Mouse (Mus musculus): ENCODE data around the gene Tshr.

Gene Tshr

GRCm38 (mm10) chr12:91588670-91589541 is 204.5 kb downstream of the Tshr start:
- peak; percentile 50 for DNase-seq

- no peak for DNase-seq
These were observed 205.1 kb downstream of the Tshr start for GRCm38 (mm10) chr12:91589542-91589846.

- peak; percentile 95 for DNase-seq
These were observed 205.7 kb downstream of the Tshr start, which contains the start of gene Gtf2a1 for GRCm38 (mm10) chr12:91589847-91590690. TSS of gene Gtf2a1 (minus strand) at chr12:91590487.

- DNase-seq, result peak; percentile 45
These were observed 206.4 kb downstream of the Tshr start for GRCm38 (mm10) chr12:91590716-91591115.

- DNase-seq, result no peak
These were observed 206.8 kb downstream of the Tshr start for GRCm38 (mm10) chr12:91591191-91591590.

- no peak for DNase-seq
These were observed 207.8 kb downstream of the Tshr start for GRCm38 (mm10) chr12:91592128-91592527.
